Mouse (Mus musculus) heart, embryonic 11.5 days (tissue): ENCODE data around the gene Cep128. TPM values are rescaled to one million over a fixed set of nuclear protein-coding genes. Genes with fewer than 3 reads are reported as not detected.

ENCODE experiments used
- ATAC-seq: fragments of 200-750 bp; cut with Nextera tagmentation; replicated peaks from 2 replicates; pipeline ENCODE4 v1.8.0; 2017; ENCODE audit warnings: moderate library complexity; ENCODE audit not compliant: insufficient number of reproducible peaks, low FRiP score, low TSS enrichment
- H3K27ac ChIP-seq: fragments of 300-500 bp; sonication (generic); 2 replicates; pipeline ENCODE4 v1.5.1; 2014; ENCODE audit warnings: mild to moderate bottlenecking, low read depth, low read length
- H3K27me3 ChIP-seq: fragments of 300-500 bp; sonication (generic); 2 replicates; pipeline ENCODE4 v1.6.1; 2014; ENCODE audit warnings: mild to moderate bottlenecking, low read length, mixed read lengths; ENCODE audit not compliant: control insufficient read depth, insufficient read depth
- H3K36me3 ChIP-seq: fragments of 300-500 bp; sonication (generic); 2 replicates; pipeline ENCODE4 v1.6.1; 2014; ENCODE audit warnings: mild to moderate bottlenecking, low read length, moderate library complexity, mixed read lengths; ENCODE audit not compliant: control insufficient read depth, insufficient read depth
- H3K4me1 ChIP-seq: fragments of 300-500 bp; sonication (generic); 2 replicates; pipeline ENCODE4 v1.6.1; 2014; ENCODE audit warnings: low read length; ENCODE audit not compliant: control insufficient read depth, insufficient read depth
- H3K4me2 ChIP-seq: fragments of 300-500 bp; sonication (generic); 2 replicates; pipeline ENCODE4 v1.6.1; 2014; ENCODE audit warnings: mild to moderate bottlenecking, moderate library complexity
- H3K4me3 ChIP-seq: fragments of 300-500 bp; sonication (generic); 2 replicates; pipeline ENCODE4 v1.5.1; 2014; ENCODE audit warnings: low read depth, low read length
- H3K9ac ChIP-seq: fragments of 300-500 bp; sonication (generic); 2 replicates; pipeline ENCODE4 v1.6.1; 2014; ENCODE audit warnings: mild to moderate bottlenecking, low read depth, low read length, moderate library complexity
- H3K9me3 ChIP-seq: fragments of 300-500 bp; sonication (generic); replicated peaks from 2 replicates; pipeline ENCODE4 v1.6.1; 2016; ENCODE audit warnings: low read length; ENCODE audit not compliant: control insufficient read depth
- WGBS: fragments of 180-500 bp; shearing (Covaris S2); extraction: QIAGEN DNeasy Blood & Tissue Kit; methylation state at CpG from one replicate; pipeline ENCODE4 v1.1.7; 2014; ENCODE audit not compliant: insufficient replicate concordance; 5-methylcytosine and 5-hydroxymethylcytosine counted together
- polyA plus RNA-seq: library from polyadenylated mRNA; unstranded; fragments of >200 nt; fragmentation: Nextera tagmentation; extraction: Ambion mirVana; gene quantifications from 2 replicates; pipeline ENCODE4 v1.2.1, GENCODE M21; 2014

The Cep128 gene
- polyA plus RNA-seq, 1 experiment from 2014 or later, result 7.4 TPM

GRCm38 (mm10) chr12:91070551-91071045 is 313.6 kb downstream of the Cep128 start:
- Histone ChIP-seq H3K9ac (no peak overlapping the region), H3K27ac (no peak overlapping the region)
- WGBS, result 84% methylated on average over 2 of the region's 2 CpGs

GRCm38 (mm10) chr12:91067083-91067441 is 317.1 kb downstream of the Cep128 start:
- Histone ChIP-seq H3K27ac (no peak overlapping the region), H3K9ac (no peak overlapping the region), H3K4me1 (peaks cover 3% of the 10 kb centered on the region; the same call in 1 of the 2 replicates), H3K4me2 (no peak overlapping the region), H3K36me3 (no peaks in the 10 kb centered on the region), H3K9me3 (no peaks in the 10 kb centered on the region), H3K27me3 (no peaks in the 10 kb centered on the region), H3K4me3 (no peak overlapping the region)
- 94% methylated on average over 2 of the region's 2 CpGs for WGBS
- no peak for ATAC-seq

More at GRCm38 (mm10) chr12:91070551-91071045, 313.6 kb downstream of the Cep128 start:
- Histone ChIP-seq H3K4me1 (no peaks in the 10 kb centered on the region), H3K36me3 (no peaks in the 10 kb centered on the region), H3K4me3 (no peak overlapping the region), H3K27me3 (no peaks in the 10 kb centered on the region), H3K4me2 (no peak overlapping the region), H3K9me3 (no peaks in the 10 kb centered on the region)
- no peak for ATAC-seq

DNA sequence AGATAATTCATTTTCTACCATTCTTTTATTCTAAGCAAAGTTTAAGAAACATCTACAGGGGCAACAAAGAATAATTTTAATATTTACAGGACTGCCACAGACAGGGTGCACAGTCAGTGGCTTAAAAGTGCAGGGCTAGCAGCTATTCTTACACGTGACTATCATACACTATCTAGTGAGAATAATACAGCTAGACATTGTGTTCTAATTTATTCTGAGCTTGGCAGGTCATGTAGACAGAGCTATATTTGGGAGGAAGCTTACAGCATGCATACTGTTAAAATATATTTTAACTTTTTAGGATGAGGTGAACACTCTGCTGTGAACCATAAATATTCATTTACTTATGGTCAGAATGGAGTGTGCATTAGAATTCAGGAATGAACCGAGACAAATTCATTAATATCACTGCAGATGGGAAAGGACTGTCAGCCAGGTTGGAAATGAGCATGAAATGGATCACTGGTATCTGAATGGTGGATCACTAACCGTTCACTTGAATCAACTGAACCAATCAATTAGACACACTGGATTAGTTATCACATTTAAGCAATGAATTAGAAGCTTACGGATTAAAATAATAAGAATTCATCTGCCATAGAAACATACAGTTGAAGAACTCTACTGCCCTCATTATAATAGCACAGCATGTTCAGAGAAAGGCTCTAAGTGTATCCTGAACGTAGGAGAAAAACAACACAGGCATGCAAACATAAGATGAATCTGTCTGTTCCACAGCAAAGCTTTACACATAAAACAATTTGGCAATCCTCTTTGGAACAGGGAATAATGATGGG is 317.7 kb downstream of the Cep128 start:
- H3K27ac ChIP-seq, result no peak overlapping the region
- ATAC-seq, result no peak
- peaks cover 3% of the 10 kb centered on the region; the same call in 1 of the 2 replicates for H3K4me1 ChIP-seq
- H3K9ac ChIP-seq, result no peak overlapping the region
- H3K27me3 ChIP-seq, result no peaks in the 10 kb centered on the region
- no peaks in the 10 kb centered on the region for H3K9me3 ChIP-seq
- H3K4me3 ChIP-seq, result no peak overlapping the region
- H3K36me3 ChIP-seq, result no peaks in the 10 kb centered on the region
- no peak overlapping the region for H3K4me2 ChIP-seq
- 81% methylated on average over 5 of the region's 5 CpGs for WGBS

DNA sequence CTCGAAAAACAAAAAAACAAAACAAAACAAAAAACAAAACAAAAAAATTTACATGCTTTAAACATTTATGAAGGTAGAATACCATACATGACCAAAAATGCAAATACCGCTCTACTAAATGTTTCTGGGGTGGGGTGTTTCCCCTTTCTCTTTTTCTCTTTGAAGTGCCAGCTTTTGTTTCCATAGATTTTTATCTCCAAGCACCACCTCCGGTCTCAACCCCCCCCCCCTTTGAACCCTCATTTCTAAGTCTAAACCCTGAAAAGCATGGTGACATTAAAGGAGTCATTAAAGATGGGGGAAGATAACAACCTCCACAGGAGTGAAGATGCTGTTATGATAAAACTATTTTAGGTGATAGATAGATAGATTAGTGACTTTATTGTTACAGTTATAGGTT is 318.8 kb downstream of the Cep128 start:
- Histone ChIP-seq H3K9ac (no peak overlapping the region), H3K9me3 (no peaks in the 10 kb centered on the region), H3K27me3 (no peaks in the 10 kb centered on the region), H3K4me1 (peaks cover 3% of the 10 kb centered on the region; the same call in 1 of the 2 replicates), H3K4me3 (no peak overlapping the region), H3K36me3 (no peaks in the 10 kb centered on the region), H3K4me2 (no peak overlapping the region), H3K27ac (no peak overlapping the region)
- WGBS, result 86% methylated on average over 3 of the region's 3 CpGs
- no peak for ATAC-seq

GRCm38 (mm10) chr12:91064368-91064999 is 319.7 kb downstream of the Cep128 start:
- H3K9me3 ChIP-seq, result no peaks in the 10 kb centered on the region
- no peaks in the 10 kb centered on the region for H3K27me3 ChIP-seq
- no peak overlapping the region for H3K27ac ChIP-seq
- no peak overlapping the region for H3K9ac ChIP-seq
- no peak overlapping the region for H3K4me3 ChIP-seq
- H3K36me3 ChIP-seq, result no peaks in the 10 kb centered on the region
- ATAC-seq, result no peak
- H3K4me1 ChIP-seq, result peaks cover 3% of the 10 kb centered on the region; the same call in 1 of the 2 replicates
- no peak overlapping the region for H3K4me2 ChIP-seq

- Histone ChIP-seq H3K36me3 (no peaks in the 10 kb centered on the region), H3K9ac (no peak overlapping the region), H3K4me1 (peaks cover 3% of the 10 kb centered on the region; the same call in 1 of the 2 replicates), H3K27me3 (no peaks in the 10 kb centered on the region), H3K27ac (no peak overlapping the region), H3K4me3 (no peak overlapping the region), H3K9me3 (no peaks in the 10 kb centered on the region), H3K4me2 (no peak overlapping the region)
- ATAC-seq, result peak; percentile 59; the same call in 1 of the 2 replicates
- 69% methylated on average over 4 of the region's 4 CpGs for WGBS
Measured at GRCm38 (mm10) chr12:91063337-91064015, 320.7 kb downstream of the Cep128 start.

GRCm38 (mm10) chr12:91062681-91063080 is 321.5 kb downstream of the Cep128 start:
- Histone ChIP-seq H3K4me3 (no peak overlapping the region), H3K9ac (no peak overlapping the region), H3K36me3 (no peaks in the 10 kb centered on the region), H3K4me2 (no peak overlapping the region), H3K9me3 (no peaks in the 10 kb centered on the region), H3K4me1 (peaks cover 3% of the 10 kb centered on the region; the same call in 1 of the 2 replicates), H3K27ac (no peak overlapping the region), H3K27me3 (no peaks in the 10 kb centered on the region)
- 83% methylated on average over 4 of the region's 4 CpGs for WGBS
- no peak for ATAC-seq

- Histone ChIP-seq H3K9me3 (no peaks in the 10 kb centered on the region), H3K4me3 (no peak overlapping the region), H3K9ac (no peak overlapping the region), H3K4me2 (no peak overlapping the region), H3K27me3 (no peaks in the 10 kb centered on the region), H3K36me3 (no peaks in the 10 kb centered on the region), H3K27ac (no peak overlapping the region), H3K4me1 (peaks cover 3% of the 10 kb centered on the region; the same call in 1 of the 2 replicates)
- no peak for ATAC-seq
- 86% methylated on average over 12 of the region's 12 CpGs for WGBS
Measured at GRCm38 (mm10) chr12:91059704-91060318, 324.4 kb downstream of the Cep128 start.
